Mouse (Mus musculus): ENCODE measurements around the gene Syt1.

- TF ChIP-seq CTCF (IDR thresholded peaks at IDR 0.05), result no peak
- no peak for TF ChIP-seq POLR2A (IDR thresholded peaks at IDR 0.05; ENCODE audit: insufficient read depth, low read depth, low read length)
- no peak for TF ChIP-seq EP300 (IDR thresholded peaks at IDR 0.05; ENCODE audit: insufficient read depth, low read depth, low read length)
Observed at GRCm38 (mm10) chr10:108610057-108610644, 400.6 kb downstream of the Syt1 start.
